Mouse (Mus musculus) heart, postnatal 0 days (tissue): ENCODE results near the gene Mroh2a. TPM values are rescaled to one million over a fixed set of nuclear protein-coding genes. Genes with fewer than 3 reads are reported as not detected.
A peak's percentile ranks its signal among the peaks of the same experiment; 100 is the strongest.

Experiments used
- ATAC-seq: fragments of 200-750 bp; cut with Nextera tagmentation; 2 replicates; pipeline ENCODE4 v1.8.0; 2017; ENCODE audit warnings: low read depth, moderate number of reproducible peaks, moderate library complexity; ENCODE audit not compliant: insufficient read depth
- DNase-seq: peaks from one replicate; pipeline ENCODE4 v3.0.0-alpha.2; 2016; ENCODE audit warnings: low spot score
- H3K27ac ChIP-seq: fragments of 300-500 bp; sonication (generic); 2 replicates; pipeline ENCODE4 v1.5.1; 2014; ENCODE audit warnings: low read depth, mild to moderate bottlenecking
- H3K27me3 ChIP-seq: fragments of 300-500 bp; sonication (generic); 2 replicates; pipeline ENCODE4 v1.6.1; 2014; ENCODE audit warnings: low read length, mixed read lengths; ENCODE audit not compliant: control insufficient read depth, insufficient read depth
- H3K36me3 ChIP-seq: fragments of 300-500 bp; sonication (generic); replicated peaks from 2 replicates; pipeline ENCODE4 v1.6.1; 2014; ENCODE audit warnings: low read length, mixed read lengths; ENCODE audit not compliant: control insufficient read depth, insufficient read depth
- H3K4me1 ChIP-seq: fragments of 300-500 bp; sonication (generic); 2 replicates; pipeline ENCODE4 v1.6.1; 2014; ENCODE audit warnings: antibody characterized with exemption; ENCODE audit not compliant: control insufficient read depth, insufficient read depth
- H3K4me2 ChIP-seq: fragments of 300-500 bp; sonication (generic); 2 replicates; pipeline ENCODE4 v1.6.1; 2014; ENCODE audit warnings: low read depth, mild to moderate bottlenecking, low read length, moderate library complexity
- H3K4me3 ChIP-seq: fragments of 300-500 bp; sonication (generic); 2 replicates; pipeline ENCODE4 v1.5.1; 2014; ENCODE audit warnings: low read depth, low read length
- H3K9ac ChIP-seq: fragments of 300-500 bp; sonication (generic); replicated peaks from 2 replicates; pipeline ENCODE4 v1.6.1; 2014; ENCODE audit warnings: low read depth, low read length, mixed read lengths
- H3K9me3 ChIP-seq: fragments of 300-500 bp; sonication (generic); replicated peaks from 2 replicates; pipeline ENCODE4 v1.6.1; 2016; ENCODE audit warnings: low read length; ENCODE audit not compliant: control insufficient read depth
- CTCF ChIP-seq: IDR thresholded peaks from 2 replicates; pipeline ENCODE4 v1.5.1; 2016; ENCODE audit warnings: antibody characterized with exemption, control low read depth, low read depth
- EP300 ChIP-seq: IDR thresholded peaks from 2 replicates; pipeline ENCODE4 v1.6.1; 2016; ENCODE audit warnings: antibody characterized with exemption, low read depth
- WGBS: fragments of 180-500 bp; shearing (Covaris S2); extraction: QIAGEN DNeasy Blood & Tissue Kit; methylation state at CpG from one replicate; pipeline ENCODE4 v1.1.7; 2014; 5-methylcytosine and 5-hydroxymethylcytosine counted together
- polyA plus RNA-seq: library from polyadenylated mRNA; unstranded; fragments of >200 nt; fragmentation: Nextera tagmentation; extraction: Ambion mirVana; gene quantifications from 2 replicates; pipeline ENCODE4 v1.2.1, GENCODE M21; 2015
- total RNA-seq: library from RNA; depleted of rRNA; stranded (reverse); fragments of >200 nt; gene quantifications from 2 replicates; pipeline ENCODE4 v1.2.3, GENCODE M21; 2014; ENCODE audit warnings: low replicate concordance

The Mroh2a gene
- total and polyA plus RNA-seq, 2 experiments from 2014 or later: 0.23 TPM; not detected in 1

GRCm38 (mm10) chr1:88258881-88259642 lies 32.3 kb downstream of the Mroh2a start:
- no peak overlapping the region for H3K27ac ChIP-seq
- DNase-seq (peak; percentile 65), ATAC-seq (no peak)
- H3K9ac ChIP-seq: no peak overlapping the region; the same call in 1 of the 2 replicates
- no peaks in the 10 kb centered on the region for H3K27me3 ChIP-seq
- H3K4me1 ChIP-seq: peaks cover 16% of the 10 kb centered on the region
- no peak overlapping the region for H3K4me3 ChIP-seq
- no peak overlapping the region for H3K4me2 ChIP-seq
- H3K9me3 ChIP-seq: 0 out of 2 replicates have a peak, but pooled peaks cover 8% of the 10 kb centered on the region
- peaks cover 46% of the 10 kb centered on the region for H3K36me3 ChIP-seq
- TF ChIP-seq EP300 (no peak), CTCF (peak; percentile 3; the same call in 1 of the 2 replicates)
- WGBS: 55% methylated on average over 8 of the region's 8 CpGs

DNA sequence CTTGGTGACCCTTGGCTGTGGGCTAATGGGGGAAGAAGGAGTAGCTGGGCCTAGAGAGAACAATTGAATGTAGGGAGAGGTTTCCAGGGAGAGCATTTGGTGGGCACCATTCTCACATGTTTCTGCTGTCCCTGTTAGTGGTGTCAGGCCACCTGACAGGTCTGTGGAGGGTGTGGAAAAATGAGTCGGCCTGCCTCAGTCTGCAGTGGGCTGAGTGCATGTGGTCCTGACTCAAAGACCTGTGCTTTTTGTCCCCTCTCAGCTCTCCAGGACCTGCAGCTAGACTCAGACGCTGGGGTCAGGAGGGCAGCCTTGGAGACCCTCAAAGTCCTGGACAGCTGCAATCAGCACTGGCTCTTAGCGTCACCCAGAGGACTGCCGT lies 32.8 kb downstream of the Mroh2a start:
- H3K4me1 ChIP-seq: peaks cover 16% of the 10 kb centered on the region
- ATAC-seq (no peak), DNase-seq (no peak)
- H3K4me2 ChIP-seq: no peak overlapping the region
- H3K9me3 ChIP-seq: 0 out of 2 replicates have a peak, but pooled peaks cover 5% of the 10 kb centered on the region
- H3K27me3 ChIP-seq: no peaks in the 10 kb centered on the region
- no peak for TF ChIP-seq CTCF
- TF ChIP-seq EP300: no peak
- H3K4me3 ChIP-seq: no peak overlapping the region
- H3K9ac ChIP-seq: no peak overlapping the region
- WGBS: 66% methylated on average over 4 of the region's 4 CpGs
- H3K27ac ChIP-seq: no peak overlapping the region
- H3K36me3 ChIP-seq: peaks cover 52% of the 10 kb centered on the region

- Histone ChIP-seq H3K4me3 (no peak overlapping the region), H3K27me3 (no peaks in the 10 kb centered on the region), H3K4me1 (peaks cover 16% of the 10 kb centered on the region), H3K9me3 (0 out of 2 replicates have a peak, but pooled peaks cover under 1% of the 10 kb centered on the region), H3K4me2 (no peak overlapping the region), H3K27ac (no peak overlapping the region), H3K9ac (peak overlapping the region; percentile 0; the same call in 1 of the 2 replicates), H3K36me3 (peaks cover 56% of the 10 kb centered on the region)
- peak; percentile 24; the same call in 1 of the 2 replicates for TF ChIP-seq CTCF
- no peak for TF ChIP-seq EP300
- WGBS: 71% methylated on average over 6 of the region's 6 CpGs
- ATAC-seq (0 out of 2 replicates have a peak, but pooled peaks have one; percentile 2), DNase-seq (no peak)
Observed at GRCm38 (mm10) chr1:88260114-88260513, 33.3 kb downstream of the Mroh2a start.

DNA sequence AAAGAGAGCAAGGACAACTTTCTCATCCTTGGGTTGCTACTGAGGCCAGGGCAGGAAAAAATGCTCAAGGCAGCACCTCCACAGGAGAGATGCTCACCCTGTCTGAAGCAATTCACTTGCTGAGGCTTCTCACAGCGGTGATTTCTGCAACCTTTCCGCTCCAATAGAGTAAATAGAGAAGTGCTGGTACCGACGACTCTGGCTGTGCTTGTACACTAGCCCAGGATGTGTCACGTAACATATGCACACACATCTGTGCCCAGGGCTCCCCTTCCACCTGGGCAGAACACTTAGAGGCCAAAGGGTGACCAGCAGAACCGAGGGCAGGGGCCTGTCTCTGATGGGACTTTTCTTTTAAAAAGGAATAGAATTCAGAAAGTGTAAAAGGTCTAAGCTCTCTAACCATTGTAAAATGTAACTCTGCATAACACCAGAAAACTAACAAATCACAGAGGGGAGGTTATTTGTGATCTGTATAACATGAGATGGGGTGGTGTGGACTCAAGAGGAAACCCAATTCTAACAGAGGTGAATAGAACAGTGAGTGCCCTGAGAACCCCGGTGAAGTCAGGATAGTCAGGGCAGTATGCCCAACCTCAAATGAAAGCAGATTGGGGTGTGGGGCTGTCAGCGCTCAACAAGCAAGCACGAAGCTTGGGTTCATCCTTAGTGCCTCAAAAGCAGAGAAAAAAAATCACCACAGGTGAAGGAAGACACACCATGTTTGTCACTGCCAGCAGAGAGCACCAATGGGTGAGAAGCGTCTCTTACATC lies 34.0 kb downstream of the Mroh2a start:
- peaks cover 16% of the 10 kb centered on the region for H3K4me1 ChIP-seq
- H3K27ac ChIP-seq: no peak overlapping the region
- H3K27me3 ChIP-seq: no peaks in the 10 kb centered on the region
- WGBS: 81% methylated on average over 10 of the region's 10 CpGs
- no peaks in the 10 kb centered on the region for H3K9me3 ChIP-seq
- H3K4me3 ChIP-seq: no peak overlapping the region
- DNase-seq (no peak), ATAC-seq (no peak)
- H3K36me3 ChIP-seq: peaks cover 63% of the 10 kb centered on the region
- TF ChIP-seq CTCF (no peak), EP300 (no peak)
- no peak overlapping the region for H3K9ac ChIP-seq
- no peak overlapping the region for H3K4me2 ChIP-seq

DNA sequence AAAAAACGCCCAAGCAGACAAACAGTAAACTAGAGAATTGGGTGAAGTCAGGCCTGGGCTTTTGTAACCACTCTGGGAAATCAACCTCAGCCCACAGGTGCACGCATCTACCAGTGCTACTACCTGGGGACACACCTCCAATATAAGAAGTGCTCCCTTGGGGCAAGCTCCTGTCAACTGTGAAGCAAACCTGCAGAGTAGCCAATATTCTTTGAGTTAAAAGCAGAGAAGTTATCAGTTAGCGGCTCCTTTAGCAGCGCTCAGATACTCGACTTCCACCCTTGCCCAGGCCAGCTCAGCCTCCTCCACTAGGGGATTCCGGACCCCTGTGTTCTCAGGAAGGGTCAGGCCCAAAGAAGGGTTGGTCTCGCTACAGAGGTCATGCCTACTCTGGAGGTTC lies 34.9 kb downstream of the Mroh2a start:
- H3K4me3 ChIP-seq: no peak overlapping the region
- no peak for ATAC-seq
- no peaks in the 10 kb centered on the region for H3K9me3 ChIP-seq
- DNase-seq: no peak
- no peak for TF ChIP-seq EP300
- H3K27ac ChIP-seq: no peak overlapping the region
- 81% methylated on average over 7 of the region's 7 CpGs for WGBS
- no peaks in the 10 kb centered on the region for H3K27me3 ChIP-seq
- no peak overlapping the region for H3K9ac ChIP-seq
- H3K4me2 ChIP-seq: no peak overlapping the region
- peaks cover 72% of the 10 kb centered on the region for H3K36me3 ChIP-seq
- H3K4me1 ChIP-seq: peaks cover 16% of the 10 kb centered on the region
